Mouse (Mus musculus) stomach, embryonic 15.5 days (tissue): ENCODE measurements around the gene Slc9b2. TPM values are rescaled to one million over a fixed set of nuclear protein-coding genes. Genes with fewer than 3 reads are reported as not detected.
A peak's percentile ranks its signal among the peaks of the same experiment; 100 is the strongest.

ENCODE experiments used
- ATAC-seq: fragments of 200-750 bp; cut with Nextera tagmentation; 2 replicates; pipeline ENCODE4 v1.8.0; 2017; ENCODE audit warnings: low read depth, moderate number of reproducible peaks, moderate TSS enrichment; ENCODE audit not compliant: insufficient read depth, low FRiP score
- H3K27ac ChIP-seq: fragments of 300-500 bp; sonication (generic); 2 replicates; pipeline ENCODE4 v1.5.1; 2015; ENCODE audit warnings: mild to moderate bottlenecking, inconsistent platforms
- H3K27me3 ChIP-seq: fragments of 300-500 bp; sonication (generic); replicated peaks from 2 replicates; pipeline ENCODE4 v1.6.1; 2015; ENCODE audit warnings: inconsistent platforms
- H3K36me3 ChIP-seq: fragments of 300-500 bp; sonication (generic); 2 replicates; pipeline ENCODE4 v1.6.1; 2015; ENCODE audit warnings: inconsistent platforms
- H3K4me1 ChIP-seq: fragments of 300-500 bp; sonication (generic); 2 replicates; pipeline ENCODE4 v1.6.1; 2015; ENCODE audit warnings: inconsistent platforms
- H3K4me2 ChIP-seq: fragments of 300-500 bp; sonication (generic); 2 replicates; pipeline ENCODE4 v1.6.1; 2015; ENCODE audit warnings: mild to moderate bottlenecking, inconsistent platforms
- H3K4me3 ChIP-seq: fragments of 300-500 bp; sonication (generic); replicated peaks from 2 replicates; pipeline ENCODE4 v1.5.1; 2015; ENCODE audit warnings: inconsistent platforms
- H3K9ac ChIP-seq: fragments of 300-500 bp; sonication (generic); 2 replicates; pipeline ENCODE4 v1.6.1; 2015; ENCODE audit warnings: inconsistent platforms
- H3K9me3 ChIP-seq: fragments of 300-500 bp; sonication (generic); 2 replicates; pipeline ENCODE4 v1.6.1; 2016; ENCODE audit warnings: inconsistent platforms
- WGBS: fragments of 180-500 bp; shearing (Covaris S2); methylation state at CpG from one replicate; pipeline ENCODE4 v1.1.7; 2015; 5-methylcytosine and 5-hydroxymethylcytosine counted together
- polyA plus RNA-seq: library from polyadenylated mRNA; unstranded; fragments of >200 nt; fragmentation: Nextera tagmentation; extraction: Ambion mirVana; gene quantifications from 2 replicates; pipeline ENCODE4 v1.2.1, GENCODE M21; 2015

The Slc9b2 gene
- 2.2 and 2.4 TPM in 2 replicates for polyA plus RNA-seq

- 8% methylated on average over 28 of the region's 28 CpGs for WGBS
- peak within 1 kb of the TSS; percentile 68 for H3K4me2 ChIP-seq
- H3K36me3 ChIP-seq, result no peaks in the 10 kb centered on the region
- H3K9ac ChIP-seq, result no peak within 1 kb of the TSS
- H3K27ac ChIP-seq, result no peak within 1 kb of the TSS
- H3K4me1 ChIP-seq, result 0 out of 2 replicates have a peak, but pooled peaks cover 3% of the 10 kb centered on the region
- H3K9me3 ChIP-seq, result no peaks in the 10 kb centered on the region
- ATAC-seq, result peak; percentile 94
- H3K4me3 ChIP-seq, result peak within 1 kb of the TSS; percentile 37
- H3K27me3 ChIP-seq, result no peaks in the 10 kb centered on the region
Observed at GRCm38 (mm10) chr3:135307411-135308259, at the start of gene Slc9b2. Gene Slc9b2, plus strand, starts transcription at chr3:135307700.

GRCm38 (mm10) chr3:135258919-135259318, 48.6 kb upstream of the Slc9b2 start:
- 88% methylated on average over 10 of the region's 10 CpGs for WGBS
- no peaks in the 10 kb centered on the region for H3K4me1 ChIP-seq
- no peak overlapping the region for H3K4me3 ChIP-seq
- H3K27me3 ChIP-seq, result no peaks in the 10 kb centered on the region
- no peak overlapping the region for H3K27ac ChIP-seq
- no peak overlapping the region for H3K9ac ChIP-seq
- no peak overlapping the region for H3K4me2 ChIP-seq
- H3K36me3 ChIP-seq, result peaks cover 35% of the 10 kb centered on the region
- no peaks in the 10 kb centered on the region for H3K9me3 ChIP-seq
- ATAC-seq, result no peak

- H3K27me3 ChIP-seq, result no peaks in the 10 kb centered on the region
Observed at GRCm38 (mm10) chr3:135260233-135260632, 47.3 kb upstream of the Slc9b2 start.

GRCm38 (mm10) chr3:135268616-135269015, 38.9 kb upstream of the Slc9b2 start:
- Histone ChIP-seq H3K27me3 (no peaks in the 10 kb centered on the region), H3K9me3 (no peaks in the 10 kb centered on the region), H3K36me3 (peaks cover 39% of the 10 kb centered on the region; the same call in 1 of the 2 replicates), H3K27ac (no peak overlapping the region), H3K4me3 (no peak overlapping the region), H3K9ac (no peak overlapping the region), H3K4me1 (no peaks in the 10 kb centered on the region), H3K4me2 (no peak overlapping the region)
- WGBS, result 84% methylated on average over 5 of the region's 5 CpGs
- ATAC-seq, result no peak

More at GRCm38 (mm10) chr3:135260233-135260632, 47.3 kb upstream of the Slc9b2 start:
- no peaks in the 10 kb centered on the region for H3K9me3 ChIP-seq
- no peak for ATAC-seq
- no peak overlapping the region for H3K27ac ChIP-seq
- no peak overlapping the region for H3K9ac ChIP-seq
- H3K36me3 ChIP-seq, result peaks cover 44% of the 10 kb centered on the region
- H3K4me3 ChIP-seq, result no peak overlapping the region
- WGBS, result 90% methylated on average over 7 of the region's 7 CpGs
- H3K4me2 ChIP-seq, result no peak overlapping the region
- no peaks in the 10 kb centered on the region for H3K4me1 ChIP-seq

GRCm38 (mm10) chr3:135269391-135269990, 38.0 kb upstream of the Slc9b2 start:
- Histone ChIP-seq H3K4me3 (no peak overlapping the region), H3K9me3 (no peaks in the 10 kb centered on the region), H3K4me2 (no peak overlapping the region), H3K36me3 (peaks cover 38% of the 10 kb centered on the region; the same call in 1 of the 2 replicates), H3K27ac (no peak overlapping the region), H3K27me3 (no peaks in the 10 kb centered on the region), H3K4me1 (no peaks in the 10 kb centered on the region), H3K9ac (no peak overlapping the region)
- WGBS, result 60% methylated on average over 10 of the region's 10 CpGs
- no peak for ATAC-seq

GRCm38 (mm10) chr3:135272627-135273026, 34.9 kb upstream of the Slc9b2 start:
- Histone ChIP-seq H3K4me2 (no peak overlapping the region), H3K36me3 (peaks cover 28% of the 10 kb centered on the region; the same call in 1 of the 2 replicates), H3K27me3 (no peaks in the 10 kb centered on the region), H3K9me3 (no peaks in the 10 kb centered on the region), H3K4me3 (no peak overlapping the region), H3K4me1 (no peaks in the 10 kb centered on the region), H3K9ac (no peak overlapping the region), H3K27ac (no peak overlapping the region)
- no peak for ATAC-seq
- WGBS, result 74% methylated on average over 12 of the region's 12 CpGs

- no peaks in the 10 kb centered on the region for H3K9me3 ChIP-seq
- H3K4me2 ChIP-seq, result no peak overlapping the region
- no peak for ATAC-seq
- no peaks in the 10 kb centered on the region for H3K4me1 ChIP-seq
- 89% methylated on average over 13 of the region's 13 CpGs for WGBS
- no peak overlapping the region for H3K4me3 ChIP-seq
- no peak overlapping the region for H3K9ac ChIP-seq
- no peak overlapping the region for H3K27ac ChIP-seq
- H3K36me3 ChIP-seq, result peaks cover 27% of the 10 kb centered on the region; the same call in 1 of the 2 replicates
- no peaks in the 10 kb centered on the region for H3K27me3 ChIP-seq
Observed at GRCm38 (mm10) chr3:135273047-135273446, 34.5 kb upstream of the Slc9b2 start.

- WGBS, result 78% methylated on average over 4 of the region's 4 CpGs
- Histone ChIP-seq H3K27me3 (no peaks in the 10 kb centered on the region), H3K9ac (no peak overlapping the region), H3K27ac (no peak overlapping the region), H3K9me3 (no peaks in the 10 kb centered on the region), H3K4me1 (no peaks in the 10 kb centered on the region), H3K4me2 (no peak overlapping the region), H3K36me3 (no peaks in the 10 kb centered on the region), H3K4me3 (no peak overlapping the region)
- ATAC-seq, result no peak
Observed at GRCm38 (mm10) chr3:135280160-135280559, 27.3 kb upstream of the Slc9b2 start.

GRCm38 (mm10) chr3:135280669-135281415, 26.7 kb upstream of the Slc9b2 start, which contains the start of gene Bdh2:
Gene Bdh2, plus strand, starts transcription at chr3:135281221.
- peak; percentile 82 for ATAC-seq
- H3K4me1 ChIP-seq, result no peaks in the 10 kb centered on the region
- no peaks in the 10 kb centered on the region for H3K27me3 ChIP-seq
- WGBS, result 20% methylated on average over 14 of the region's 14 CpGs
- 0 out of 2 replicates have a peak within 1 kb of the TSS, but pooled peaks have one; percentile 2 for H3K4me3 ChIP-seq
- no peak within 1 kb of the TSS for H3K27ac ChIP-seq
- H3K36me3 ChIP-seq, result no peaks in the 10 kb centered on the region
- no peaks in the 10 kb centered on the region for H3K9me3 ChIP-seq
- H3K9ac ChIP-seq, result no peak within 1 kb of the TSS
- peak within 1 kb of the TSS; percentile 41 for H3K4me2 ChIP-seq

GRCm38 (mm10) chr3:135281701-135282100, 25.8 kb upstream of the Slc9b2 start:
- no peak for ATAC-seq
- Histone ChIP-seq H3K9me3 (no peaks in the 10 kb centered on the region), H3K27me3 (no peaks in the 10 kb centered on the region), H3K4me1 (no peaks in the 10 kb centered on the region), H3K4me2 (no peak overlapping the region), H3K4me3 (no peak overlapping the region), H3K9ac (no peak overlapping the region), H3K36me3 (no peaks in the 10 kb centered on the region), H3K27ac (no peak overlapping the region)
- 64% methylated on average over 8 of the region's 8 CpGs for WGBS

- Histone ChIP-seq H3K4me2 (no peak overlapping the region), H3K4me3 (no peak overlapping the region), H3K27me3 (no peaks in the 10 kb centered on the region), H3K9me3 (no peaks in the 10 kb centered on the region), H3K9ac (no peak overlapping the region), H3K36me3 (no peaks in the 10 kb centered on the region), H3K27ac (no peak overlapping the region), H3K4me1 (no peaks in the 10 kb centered on the region)
- 81% methylated on average over 11 of the region's 11 CpGs for WGBS
- ATAC-seq, result no peak
Observed at GRCm38 (mm10) chr3:135285256-135285655, 22.2 kb upstream of the Slc9b2 start.
